Mouse (Mus musculus): Measurements from ENCODE around the gene Gpx6.

The Gpx6 gene

DNA sequence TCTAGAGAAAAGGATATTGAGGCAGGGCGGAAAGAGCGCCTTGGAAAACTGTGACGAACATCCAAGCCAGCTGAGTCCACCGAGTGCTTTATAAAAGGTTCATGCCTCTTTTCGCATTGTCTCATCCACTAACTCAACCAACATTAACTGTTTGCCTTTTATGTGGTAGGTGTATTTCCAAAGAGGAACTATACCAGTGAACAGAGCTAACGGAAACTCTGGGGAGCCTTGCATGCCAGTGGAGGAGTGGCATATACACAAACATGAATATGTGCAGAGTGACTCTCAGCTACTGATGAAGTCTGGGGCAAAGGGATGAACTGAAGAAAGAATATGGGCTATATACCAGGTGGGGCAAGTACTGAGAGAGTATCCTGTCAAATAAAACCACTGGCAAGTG is 11.5 kb downstream of the Gpx6 start:
- DNase-seq (ENCODE audit: low spot score), result no peak

DNA sequence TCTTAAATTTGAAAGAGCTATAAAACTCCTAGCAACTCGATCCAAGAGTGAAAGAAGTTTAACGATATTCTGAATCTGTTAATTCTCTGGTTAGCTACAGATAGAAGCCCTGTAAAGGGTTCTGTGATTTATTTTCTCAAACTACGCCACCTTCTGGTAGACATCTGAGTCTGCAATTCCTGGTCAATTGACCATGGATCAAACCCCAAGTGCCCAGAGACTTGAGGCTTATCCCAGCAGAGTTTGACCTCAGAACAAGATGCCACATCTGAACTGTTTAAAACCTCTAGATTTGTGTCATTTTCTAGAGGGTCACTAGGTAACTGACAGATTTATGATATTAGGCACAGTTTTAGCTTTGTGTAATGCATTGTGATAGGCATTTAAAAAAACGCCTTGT is 14.3 kb downstream of the Gpx6 start:
- DNase-seq (ENCODE audit: low spot score), result peak; percentile 30

DNA sequence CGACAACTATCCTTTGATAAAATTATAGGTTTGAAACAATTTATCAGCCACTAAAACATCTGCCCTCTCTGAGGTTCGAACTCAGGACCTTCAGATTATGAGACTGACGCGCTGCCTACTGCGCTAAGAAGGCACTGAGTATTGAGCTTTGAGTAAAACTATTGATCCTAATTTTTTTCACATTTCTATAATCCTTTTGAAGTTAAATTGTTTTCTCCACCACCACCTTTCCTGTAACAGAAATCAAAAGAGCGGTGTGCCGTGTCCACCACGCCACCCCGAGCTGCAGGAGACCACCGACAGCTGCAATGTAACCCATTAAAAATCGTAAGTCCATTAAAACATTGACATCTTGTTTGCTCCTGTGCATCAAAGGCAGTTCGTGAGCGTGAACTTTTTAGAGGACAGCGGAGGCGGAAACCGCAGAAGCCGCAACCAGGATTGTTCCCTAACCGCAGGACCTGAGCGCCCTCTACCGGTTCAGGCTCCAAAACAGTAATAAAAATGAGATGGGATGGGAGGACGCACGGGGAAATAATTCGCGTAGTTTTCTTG is 14.8 kb downstream of the Gpx6 start:
- DNase-seq (ENCODE audit: low spot score), result peak; percentile 81

DNA sequence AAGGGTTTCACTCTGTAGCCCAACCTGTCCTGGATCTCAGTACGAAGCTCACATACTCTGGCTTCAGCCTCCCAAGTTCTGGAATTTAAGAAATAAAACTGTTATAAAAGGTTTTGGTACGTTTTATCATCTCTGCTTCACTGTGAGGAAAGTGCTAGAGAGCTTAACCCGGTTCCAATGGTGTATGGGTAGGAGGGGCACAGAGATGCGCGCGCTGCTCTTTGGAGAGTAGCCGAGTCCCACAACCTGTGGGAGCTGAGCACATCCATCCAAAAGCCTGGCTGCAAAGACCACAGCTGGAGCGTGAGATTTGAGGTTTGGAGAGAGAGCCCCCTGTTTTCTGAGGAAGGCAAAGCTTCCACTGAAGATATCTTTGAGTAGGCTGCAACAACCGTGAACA is 15.5 kb downstream of the Gpx6 start:
- no peak for DNase-seq (ENCODE audit: low spot score)

DNA sequence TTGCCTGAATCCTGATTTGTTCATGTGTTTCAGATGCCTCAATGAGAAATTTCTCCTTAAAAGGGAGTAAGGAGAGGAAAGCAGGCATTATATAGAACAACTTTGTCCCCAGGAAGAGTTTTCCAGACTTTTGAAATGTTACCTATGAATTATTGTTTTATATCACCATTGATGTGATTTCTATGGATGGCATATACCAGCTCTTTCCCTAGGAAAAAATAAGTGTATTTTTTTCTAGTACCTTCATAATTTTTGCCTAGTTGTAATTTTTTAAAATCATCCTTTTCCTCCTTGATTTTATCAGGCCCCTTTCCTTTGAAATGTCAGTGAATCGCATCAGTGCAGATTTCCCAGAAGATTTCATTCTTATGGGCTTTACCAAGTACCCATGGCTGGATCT is 34.7 kb downstream of the Gpx6 start, which contains the start of gene Olfr1367:
Gene Olfr1367 (plus strand): TSS at position 301 of the 400 bp plus-strand sequence.
- DNase-seq (ENCODE audit: low spot score), result no peak

DNA sequence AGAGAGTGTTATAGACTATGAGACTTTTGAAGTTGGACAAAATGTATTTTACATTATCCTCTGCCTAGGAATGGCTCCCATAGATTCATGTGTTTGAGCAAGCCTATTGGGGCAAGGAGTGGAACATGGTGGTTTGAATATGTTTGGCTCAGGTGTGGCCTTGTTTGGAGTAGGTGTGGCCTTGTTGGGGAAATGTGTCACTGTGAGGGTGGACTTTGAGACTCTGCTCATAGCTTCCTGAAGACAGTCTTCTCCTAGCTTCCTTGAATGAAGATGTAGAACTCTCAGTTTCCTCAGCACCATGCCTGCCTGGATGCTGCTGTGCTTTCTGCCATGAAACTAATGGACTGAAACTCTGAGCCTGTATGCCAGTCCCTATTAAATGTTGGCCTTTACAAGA is 38.7 kb downstream of the Gpx6 start:
- DNase-seq (ENCODE audit: low spot score), result no peak

DNA sequence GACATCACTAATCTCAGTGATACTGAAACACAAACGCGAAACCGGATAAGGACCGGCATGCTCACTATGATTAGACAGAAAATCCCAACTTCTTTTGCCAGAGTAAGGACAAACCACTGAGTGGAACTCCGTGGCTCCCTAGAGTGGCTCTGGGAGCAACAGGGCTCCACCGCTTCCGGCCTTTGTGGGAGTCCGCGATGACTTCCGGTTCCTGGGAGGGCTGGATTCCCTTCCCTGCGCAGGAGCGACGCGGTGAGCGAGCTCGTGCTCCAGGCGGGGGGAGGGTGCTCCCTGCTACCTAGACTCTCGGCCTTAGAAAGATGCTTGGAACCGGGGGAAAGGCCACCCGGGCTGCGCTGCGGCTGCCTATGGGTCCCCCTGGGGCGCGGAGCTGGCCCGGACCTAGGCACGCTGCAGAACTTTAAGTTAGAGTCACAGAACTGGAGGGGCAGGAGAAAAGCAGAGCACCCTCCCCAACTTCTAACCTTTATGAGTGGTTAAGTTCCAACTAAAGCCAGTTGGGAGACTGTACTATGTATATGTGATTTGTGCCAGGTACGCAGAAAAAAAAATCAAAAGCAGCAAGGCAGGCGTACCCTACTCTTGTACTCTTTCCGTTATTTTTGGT is 50.8 kb downstream of the Gpx6 start, which contains the start of gene Zscan12:
Gene Zscan12 (plus strand): TSS at position 200 of the 628 bp plus-strand sequence.
- peak; percentile 91 for DNase-seq (ENCODE audit: low spot score)

DNA sequence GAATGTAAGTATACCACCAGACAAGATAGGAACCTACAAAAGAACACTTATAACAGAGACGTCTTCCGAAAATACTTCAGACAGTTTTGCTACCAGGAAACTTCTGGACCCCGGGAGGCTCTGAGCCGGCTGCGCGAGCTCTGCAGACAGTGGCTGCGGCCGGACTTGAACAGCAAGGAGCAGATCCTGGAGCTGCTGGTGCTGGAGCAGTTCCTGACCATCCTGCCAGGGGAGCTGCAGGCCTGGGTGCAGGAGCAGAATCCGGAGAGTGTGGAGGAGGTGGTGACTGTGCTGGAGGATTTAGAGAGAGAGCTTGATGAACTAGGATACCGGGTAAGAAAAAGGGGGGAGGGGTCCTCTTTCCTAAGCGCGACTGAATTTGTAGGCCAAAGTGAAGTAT is 51.8 kb downstream of the Gpx6 start:
- no peak for DNase-seq (ENCODE audit: low spot score)

DNA sequence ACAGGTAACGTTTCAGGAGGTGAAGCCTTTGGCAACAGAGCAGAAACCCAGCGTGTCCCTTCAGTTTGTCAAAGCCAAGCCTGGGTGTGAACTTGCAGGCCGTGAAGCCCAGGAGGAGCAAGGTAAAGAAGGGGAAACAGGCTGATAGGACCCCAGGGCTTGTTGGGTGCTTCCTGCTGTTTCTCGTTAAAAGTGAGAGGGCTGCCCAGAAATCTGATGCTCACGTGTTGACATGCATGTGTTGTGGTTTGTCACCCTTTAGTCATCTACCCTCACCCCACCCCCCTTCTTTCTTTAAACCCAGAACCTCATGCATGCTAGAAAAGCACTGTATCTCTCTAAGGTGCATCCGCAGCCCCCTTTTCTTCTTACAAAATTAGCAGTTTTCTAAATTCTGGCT is 54.7 kb downstream of the Gpx6 start:
- DNase-seq (ENCODE audit: low spot score), result no peak

Measured in yolk sac, embryonic 10.5 days (tissue).